Mouse (Mus musculus): ENCODE results near the gene Dcun1d2. TPM values are rescaled to one million over a fixed set of nuclear protein-coding genes. Genes with fewer than 3 reads are reported as not detected.

The Dcun1d2 gene
- total RNA-seq, 4 experiments from 2014 or later = 35.8 to 39.8 (median 38.4) TPM

DNA sequence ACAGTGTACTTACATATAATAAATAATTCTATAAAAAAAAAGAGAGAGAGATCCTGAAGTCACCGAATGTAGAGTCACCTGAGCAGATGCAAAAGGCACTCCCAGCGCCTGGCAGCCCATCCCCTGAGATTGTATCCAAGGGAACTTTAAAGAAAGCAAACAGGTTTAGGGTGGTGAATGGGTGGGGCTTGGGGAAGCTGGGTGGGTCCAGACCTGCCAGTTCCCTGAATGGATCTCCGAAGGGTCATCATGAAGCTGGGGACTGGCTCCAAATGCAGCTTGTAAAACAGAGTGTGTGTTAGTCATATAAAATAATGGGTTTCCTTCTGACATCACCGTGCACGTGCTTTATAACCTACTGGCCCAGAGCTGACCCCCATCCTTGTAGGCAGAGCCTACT is 81.6 kb downstream of the Dcun1d2 start:
- no peak for DNase-seq (ENCODE audit: low spot score in 2 of 2)

Other genes starting within 250 kb of the Dcun1d2 start
- gene Proz, start 227.2 kb downstream of the Dcun1d2 start, total RNA-seq (2022) = not detected
- 10 to 100 TPM; 25.6 to 35.2 (median 27.4) TPM for gene Pcid2, start 182.7 kb downstream of the Dcun1d2 start, total RNA-seq (2022)
- gene Cul4a, start 182.5 kb downstream of the Dcun1d2 start, total RNA-seq (2022) = 10 to 100 TPM; 53.7 to 60.8 (median 57.4) TPM
- gene Lamp1, start 129.0 kb downstream of the Dcun1d2 start, total RNA-seq (2022) = 100 to 1,000 TPM; 261 to 360 (median 306) TPM
- gene Grtp1, start 87.5 kb downstream of the Dcun1d2 start, total RNA-seq (2022) = 1 to 10 TPM; 3.9 to 6.7 (median 5.5) TPM
- 1 to 10 TPM in 2 of 4 experiments, under 1 TPM in 2; 0.59 to 1.3 (median 1.0) TPM for gene Adprhl1, start 34.0 kb downstream of the Dcun1d2 start, total RNA-seq (2022)
- 10 to 100 TPM; 45.3 to 53.0 (median 49.2) TPM for gene Tmco3, start 59 bp upstream of the Dcun1d2 start, total RNA-seq (2022)
- 10 to 100 TPM; 58.4 to 71.6 (median 67.4) TPM for gene Tfdp1, start 50.6 kb upstream of the Dcun1d2 start, total RNA-seq (2022)
- not detected for gene Atp4b, start 108.7 kb upstream of the Dcun1d2 start, total RNA-seq (2022)
- gene Grk1, start 117.0 kb upstream of the Dcun1d2 start, total RNA-seq (2022) = not detected
- gene Tmem255b, start 147.1 kb upstream of the Dcun1d2 start, total RNA-seq (2022) = 1 to 10 TPM; 4.9 to 6.8 (median 6.1) TPM
- gene Gas6, start 206.4 kb upstream of the Dcun1d2 start, total RNA-seq (2022) = 100 to 1,000 TPM in 2 of 4 experiments, 10 to 100 TPM in 2; 84.4 to 105 (median 93.8) TPM

All from layer of hippocampus, adult 8-10 months (tissue).